Mouse (Mus musculus) bone marrow macrophage, adult 2 months (primary cell): ENCODE measurements around the gene Trpv5. TPM values are rescaled to one million over a fixed set of nuclear protein-coding genes. Genes with fewer than 3 reads are reported as not detected.

Experiments
- H3K27ac ChIP-seq: 2 replicates; pipeline ENCODE4 v1.5.1; 2012; ENCODE audit warnings: low read depth, low read length; ENCODE audit not compliant: insufficient read depth
- H3K4me1 ChIP-seq: 2 replicates; pipeline ENCODE4 v1.6.1; 2012; ENCODE audit warnings: low read length; ENCODE audit not compliant: control insufficient read depth, insufficient read depth
- H3K4me3 ChIP-seq: 2 replicates; pipeline ENCODE4 v1.5.1; 2012; ENCODE audit warnings: mild to moderate bottlenecking, low read length, moderate library complexity; ENCODE audit not compliant: insufficient read depth
- CTCF ChIP-seq: IDR thresholded peaks from 2 replicates; pipeline ENCODE4 v1.5.1; 2012; ENCODE audit warnings: low read depth, mild to moderate bottlenecking, low read length, moderate library complexity
- POLR2A ChIP-seq: IDR thresholded peaks from 2 replicates; pipeline ENCODE4 v1.6.1; 2012; ENCODE audit warnings: mild to moderate bottlenecking, low read depth, low read length, borderline replicate concordance
- polyA plus RNA-seq: library from polyadenylated mRNA; stranded (reverse); fragments of >200 nt; gene quantifications from 2 replicates; pipeline ENCODE4 v1.2.4, GENCODE M21; 2012; ENCODE audit not compliant: missing spikeins, insufficient read depth, insufficient read length

Gene Trpv5
- polyA plus RNA-seq, 1 experiment, result not detected

- Histone ChIP-seq H3K4me1 (no peaks in the 10 kb centered on the region), H3K4me3 (no peak overlapping the region), H3K27ac (no peak overlapping the region)
- no peak for TF ChIP-seq POLR2A
- TF ChIP-seq CTCF, result no peak
Observed at GRCm38 (mm10) chr6:41685596-41685995, 5.0 kb upstream of the Trpv5 start.

DNA sequence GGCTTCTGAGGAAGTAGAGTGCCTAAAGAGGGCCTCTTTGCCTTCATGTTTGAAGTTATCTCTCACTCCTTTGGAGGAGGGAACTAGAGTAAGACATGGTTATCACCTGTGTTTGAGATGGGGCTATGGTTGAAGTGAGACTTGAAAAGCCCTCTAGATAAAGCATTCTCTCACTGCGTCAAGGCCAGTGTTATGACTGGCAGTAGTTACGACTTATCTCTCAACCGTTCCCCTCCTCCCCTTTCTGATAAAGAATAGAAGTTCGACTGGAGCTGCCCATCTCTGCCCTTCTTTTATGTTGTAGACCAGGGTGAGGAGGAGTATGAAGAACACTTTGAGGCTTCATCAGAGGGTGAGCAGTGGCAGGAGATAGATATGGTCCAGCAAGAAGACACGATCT, 4.3 kb upstream of the Trpv5 start:
- TF ChIP-seq POLR2A (no peak), CTCF (no peak)
- Histone ChIP-seq H3K27ac (no peak overlapping the region), H3K4me1 (no peaks in the 10 kb centered on the region)

DNA sequence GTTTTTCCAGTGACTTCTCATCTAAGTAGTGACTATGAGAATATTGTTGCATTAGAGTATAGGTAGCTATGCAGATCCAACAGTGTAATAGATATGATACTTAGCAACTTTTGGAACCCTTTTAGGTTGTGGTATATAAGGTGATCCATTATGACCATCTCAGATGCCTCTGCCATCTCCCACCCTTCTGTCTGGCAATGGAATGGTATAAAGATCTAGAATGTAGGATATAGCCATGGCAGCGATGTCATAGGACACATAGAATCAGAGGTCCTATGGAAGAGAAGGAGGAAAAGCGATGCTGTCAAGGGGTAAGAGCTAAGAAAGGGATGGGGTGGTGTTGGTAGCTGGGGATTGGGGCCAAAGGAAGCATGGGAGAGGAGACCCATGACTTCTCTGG, 3.6 kb upstream of the Trpv5 start, which contains the start of gene Llcfc1:
Gene Llcfc1 (plus strand): TSS at position 301 of the 400 bp plus-strand sequence.
- Histone ChIP-seq H3K4me1 (no peaks in the 10 kb centered on the region), H3K4me3 (no peak within 1 kb of the TSS), H3K27ac (no peak within 1 kb of the TSS)
- TF ChIP-seq POLR2A (no peak), CTCF (no peak)

More for the DNA sequence above, 4.3 kb upstream of the Trpv5 start:
- no peak overlapping the region for H3K4me3 ChIP-seq

DNA sequence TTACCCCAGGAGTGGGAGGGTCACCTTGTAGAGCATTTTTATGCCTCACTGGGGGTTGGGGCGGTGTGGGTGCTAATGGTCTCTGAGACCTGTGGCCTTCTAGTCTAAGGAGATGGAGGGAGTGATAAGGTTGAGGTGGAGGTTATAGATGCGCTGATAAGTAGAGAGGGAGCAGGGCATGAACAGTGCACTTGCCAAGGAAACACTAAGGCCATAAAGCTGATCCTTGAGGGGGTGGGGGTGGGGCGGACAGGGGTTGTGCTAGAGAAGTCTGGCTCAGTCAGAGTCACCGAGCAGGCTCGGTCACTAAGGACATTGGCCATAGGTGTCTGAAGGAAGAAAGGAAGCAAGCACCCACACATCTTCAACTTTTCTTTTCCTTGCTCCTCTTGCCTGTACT, 1.1 kb upstream of the Trpv5 start:
- H3K4me1 ChIP-seq, result no peaks in the 10 kb centered on the region
- TF ChIP-seq CTCF (no peak), POLR2A (no peak)
- no peak overlapping the region for H3K4me3 ChIP-seq
- H3K27ac ChIP-seq, result no peak overlapping the region

DNA sequence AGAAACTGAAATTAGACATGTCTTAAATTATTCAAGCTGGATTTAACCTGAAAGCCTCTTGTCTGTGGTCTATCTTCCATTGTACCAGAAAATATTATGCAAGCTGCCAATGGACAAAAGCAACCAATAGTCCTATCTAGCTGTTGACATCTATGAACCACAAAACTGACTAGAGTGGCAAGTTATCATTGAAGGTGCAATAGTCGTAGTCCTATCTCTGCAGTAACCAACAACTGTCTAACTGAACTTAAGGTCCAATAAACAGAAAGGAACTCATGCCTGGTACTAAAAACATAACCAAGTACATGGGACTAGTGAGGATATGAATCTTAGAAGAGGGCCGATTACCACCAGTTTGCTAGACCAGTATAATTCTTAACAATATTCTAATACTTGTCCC, 4.0 kb downstream of the Trpv5 start:
- Histone ChIP-seq H3K4me1 (no peaks in the 10 kb centered on the region), H3K4me3 (no peak overlapping the region), H3K27ac (no peak overlapping the region)
- TF ChIP-seq POLR2A, result no peak
- no peak for TF ChIP-seq CTCF

DNA sequence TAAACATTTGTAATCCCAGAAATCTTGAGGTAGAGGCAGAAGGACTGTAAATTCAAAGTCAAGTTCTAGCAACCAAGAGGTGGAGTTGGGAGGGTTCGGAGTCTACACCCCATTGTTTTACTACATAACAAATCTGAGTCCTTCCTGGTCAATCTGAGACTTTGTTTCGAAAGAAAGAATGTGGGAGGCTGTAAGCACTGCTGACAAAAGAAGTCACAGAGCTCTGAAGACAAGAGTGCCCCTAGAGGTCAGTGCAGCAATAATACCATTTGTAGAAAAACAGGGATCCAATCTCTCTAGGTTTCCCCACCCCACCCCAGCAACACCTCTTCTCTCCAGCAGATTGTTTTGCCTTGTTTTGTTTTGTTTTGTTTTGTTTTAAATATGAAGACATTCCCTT, 18.2 kb downstream of the Trpv5 start:
- no peak overlapping the region for H3K4me3 ChIP-seq
- no peaks in the 10 kb centered on the region for H3K4me1 ChIP-seq
- H3K27ac ChIP-seq, result no peak overlapping the region
- TF ChIP-seq CTCF (no peak), POLR2A (no peak)

GRCm38 (mm10) chr6:41658487-41658886, 22.1 kb downstream of the Trpv5 start:
- TF ChIP-seq CTCF (no peak), POLR2A (no peak)
- Histone ChIP-seq H3K4me1 (no peaks in the 10 kb centered on the region), H3K4me3 (no peak overlapping the region), H3K27ac (no peak overlapping the region)

DNA sequence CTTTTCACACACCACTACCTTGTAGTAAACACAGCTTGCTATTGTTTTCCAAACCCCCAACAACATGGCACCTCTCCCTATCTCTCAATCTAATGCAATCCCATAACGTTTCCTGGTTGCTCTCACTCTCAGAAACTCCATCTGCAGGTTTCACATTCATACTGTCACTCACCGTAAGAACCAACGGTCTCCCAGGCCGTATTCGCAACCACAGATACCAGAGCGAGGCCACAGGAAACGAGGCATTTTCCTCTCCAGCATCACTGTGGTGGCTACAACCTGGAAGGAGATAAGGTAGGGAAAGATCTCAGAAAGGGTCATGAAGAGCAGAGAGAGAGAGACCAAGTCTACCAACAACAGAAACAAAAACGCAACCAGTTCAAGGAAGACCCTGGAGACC, 25.9 kb downstream of the Trpv5 start:
- H3K4me3 ChIP-seq, result no peak overlapping the region
- no peak overlapping the region for H3K27ac ChIP-seq
- TF ChIP-seq CTCF (no peak), POLR2A (no peak)
- no peaks in the 10 kb centered on the region for H3K4me1 ChIP-seq

DNA sequence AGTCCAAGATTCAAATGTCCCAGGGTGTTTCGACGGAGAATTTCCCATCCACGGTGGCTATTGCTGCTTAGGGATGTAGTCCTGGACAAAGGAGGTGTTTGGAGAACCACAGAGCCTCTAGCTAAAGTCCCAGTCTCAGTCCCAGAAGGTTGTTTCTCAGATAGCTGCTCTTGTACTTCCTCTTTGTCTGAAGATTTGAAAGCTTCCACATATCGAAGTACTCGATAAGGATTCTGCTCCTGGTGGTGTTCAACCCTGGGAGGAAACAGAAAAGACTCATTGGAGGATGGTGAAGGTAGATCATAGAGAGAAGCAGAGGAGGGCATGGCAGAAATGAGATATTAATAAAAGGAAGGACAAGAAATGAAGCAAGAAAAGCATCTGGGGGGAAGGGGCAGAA, 27.4 kb downstream of the Trpv5 start:
- TF ChIP-seq CTCF, result no peak
- no peak for TF ChIP-seq POLR2A
- no peaks in the 10 kb centered on the region for H3K4me1 ChIP-seq
- H3K27ac ChIP-seq, result no peak overlapping the region

DNA sequence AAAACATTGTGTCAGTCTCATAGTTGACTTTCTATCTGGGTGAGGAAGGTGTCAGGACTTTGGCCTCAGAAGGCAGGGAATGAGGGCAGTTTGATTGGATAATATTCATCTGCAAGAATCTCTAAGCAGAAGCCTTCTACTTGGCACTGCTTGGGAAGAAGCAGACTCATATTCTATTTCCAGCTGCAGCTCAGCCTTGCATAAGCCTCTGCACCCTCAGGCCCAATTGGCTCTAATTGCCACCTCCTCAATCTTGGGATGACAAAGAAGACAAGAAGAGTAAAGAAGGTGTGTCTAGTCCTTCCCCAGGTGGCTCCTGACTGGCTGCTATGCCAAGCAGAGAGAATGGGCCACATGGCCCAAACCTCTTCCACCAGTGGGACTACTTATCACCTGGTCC, 33.9 kb downstream of the Trpv5 start:
- TF ChIP-seq CTCF (no peak), POLR2A (no peak)
- Histone ChIP-seq H3K4me1 (no peaks in the 10 kb centered on the region), H3K4me3 (no peak overlapping the region), H3K27ac (no peak overlapping the region)

More for the DNA sequence above, 27.4 kb downstream of the Trpv5 start:
- H3K4me3 ChIP-seq, result no peak overlapping the region

DNA sequence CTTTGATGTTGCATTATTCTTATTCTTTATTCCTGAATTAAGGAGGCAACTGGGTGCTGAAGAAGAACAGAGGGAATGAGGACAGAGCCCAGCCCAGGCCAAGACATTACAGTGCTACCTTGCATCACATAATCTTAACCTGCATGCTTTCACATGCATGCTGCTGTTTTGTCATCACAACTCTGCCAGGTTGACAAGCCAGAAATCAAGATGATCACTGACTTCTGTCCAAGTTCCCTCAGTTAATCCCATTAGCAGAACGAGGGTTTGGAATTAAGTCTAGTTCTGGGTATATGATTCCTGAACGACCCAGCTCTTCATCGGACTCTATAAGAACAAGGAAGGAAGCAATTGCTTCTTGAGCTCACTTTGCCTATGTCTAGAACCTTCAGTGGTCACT, 34.3 kb downstream of the Trpv5 start:
- H3K4me3 ChIP-seq, result no peak overlapping the region
- no peak overlapping the region for H3K27ac ChIP-seq
- H3K4me1 ChIP-seq, result no peaks in the 10 kb centered on the region
- TF ChIP-seq POLR2A (no peak), CTCF (no peak)
